18 mouse cellular contexts compared by ENCODE assay signal in genomic region chr10:39246984-39247383, GRCm38 (mm10).
A peak's percentile ranks its signal among the peaks of the same experiment; 100 is the strongest.
DNase-seq lines count a peak whose midpoint lies in the region; ATAC-seq lines count a peak whose summit lies in the region.
"Had no signal": no experiment of that assay in that cellular context is flagged by ENCODE, and none has a peak within 500 bp of the region (broad histone marks: within the 10 kb centered on the region; RNA-seq: fewer than 3 reads in every experiment).

No protein-coding gene starts in this region.

- peak; percentile 46 for DNase-seq in intestine, embryonic 14.5 days (ENCODE audit: low spot score)
- peak; percentile 47 for DNase-seq in CD4-positive, CD25-positive, alpha-beta regulatory T cell, adult 2 months (ENCODE audit: low read depth, low spot score)
- peak; percentile 5 for DNase-seq in embryonic facial prominence, embryonic 10.5 days (ENCODE audit: low spot score)
- DNase-seq in left cerebral cortex, adult 8-10 months (ENCODE audit: low spot score in 2 of 2) = no peak
- DNase-seq: adrenal gland, postnatal 14 days; cerebellum, adult 11-12 months; cerebellum, adult 9-10 months; cerebellum, postnatal 25 days; forebrain, postnatal 0 days; gastrocnemius, postnatal 14 days; heart, postnatal 10 days had no signal

- no peaks in the 10 kb centered on the region for H3K36me3 ChIP-seq in intestine, embryonic 14.5 days (ENCODE audit: control insufficient read depth, insufficient read depth, low read length)
- no peaks in the 10 kb centered on the region for H3K36me3 ChIP-seq in intestine, embryonic 15.5 days
- H3K36me3 ChIP-seq in embryonic facial prominence, embryonic 10.5 days (replicated peaks) = no peaks in the 10 kb centered on the region
- H3K36me3 ChIP-seq in forebrain, embryonic 13.5 days (ENCODE audit: poor library complexity, severe bottlenecking) = no peaks in the 10 kb centered on the region
- H3K36me3 ChIP-seq: embryonic facial prominence, embryonic 13.5 days; forebrain, embryonic 12.5 days; hindbrain, embryonic 13.5 days had no signal

- H3K9me3 ChIP-seq in intestine, embryonic 14.5 days (ENCODE audit: control insufficient read depth, low read length) = no peaks in the 10 kb centered on the region
- H3K9me3 ChIP-seq in intestine, embryonic 15.5 days = no peaks in the 10 kb centered on the region
- H3K9me3 ChIP-seq in embryonic facial prominence, embryonic 10.5 days = no peaks in the 10 kb centered on the region
- H3K9me3 ChIP-seq in forebrain, embryonic 13.5 days (replicated peaks) = no peaks in the 10 kb centered on the region
- H3K9me3 ChIP-seq: embryonic facial prominence, embryonic 13.5 days; forebrain, embryonic 12.5 days; hindbrain, embryonic 13.5 days had no signal

- H3K27ac ChIP-seq in intestine, embryonic 14.5 days (ENCODE audit: low read depth) = no peak overlapping the region
- H3K27ac ChIP-seq in intestine, embryonic 15.5 days = no peak overlapping the region
- no peak overlapping the region for H3K27ac ChIP-seq in embryonic facial prominence, embryonic 10.5 days (replicated peaks)
- no peak overlapping the region for H3K27ac ChIP-seq in forebrain, embryonic 13.5 days
- H3K27ac ChIP-seq: embryonic facial prominence, embryonic 13.5 days; forebrain, embryonic 12.5 days; hindbrain, embryonic 13.5 days; hindbrain, postnatal 0 days had no signal

- H3K4me1 ChIP-seq in intestine, embryonic 14.5 days (replicated peaks; ENCODE audit: control insufficient read depth, insufficient read depth, low read length) = no peaks in the 10 kb centered on the region
- H3K4me1 ChIP-seq in intestine, embryonic 15.5 days (replicated peaks) = no peaks in the 10 kb centered on the region
- H3K4me1 ChIP-seq in embryonic facial prominence, embryonic 10.5 days = peaks cover 21% of the 10 kb centered on the region
- H3K4me1 ChIP-seq in forebrain, embryonic 13.5 days = no peaks in the 10 kb centered on the region
- H3K4me1 ChIP-seq: embryonic facial prominence, embryonic 13.5 days; hindbrain, embryonic 13.5 days had no signal

- no peak for ATAC-seq in intestine, embryonic 14.5 days (replicated peaks; ENCODE audit: low FRiP score, low TSS enrichment, low read depth)
- no peak for ATAC-seq in intestine, embryonic 15.5 days
- ATAC-seq in forebrain, embryonic 13.5 days = no peak
- ATAC-seq: activated CD4-positive, CD25-positive, alpha-beta regulatory T cell, adult 4 months; forebrain, postnatal 0 days; hindbrain, postnatal 0 days had no signal

- no peak overlapping the region for H3K9ac ChIP-seq in intestine, embryonic 14.5 days (ENCODE audit: low read length)
- H3K9ac ChIP-seq in intestine, embryonic 15.5 days = no peak overlapping the region
- H3K9ac ChIP-seq in forebrain, embryonic 13.5 days = no peak overlapping the region
- H3K9ac ChIP-seq: embryonic facial prominence, embryonic 13.5 days; forebrain, embryonic 12.5 days; forebrain, postnatal 0 days; hindbrain, embryonic 13.5 days had no signal

- H3K4me3 ChIP-seq in intestine, embryonic 14.5 days (ENCODE audit: low read depth, low read length) = no peak overlapping the region
- H3K4me3 ChIP-seq in intestine, embryonic 15.5 days (replicated peaks) = no peak overlapping the region
- no peak overlapping the region for H3K4me3 ChIP-seq in embryonic facial prominence, embryonic 10.5 days
- H3K4me3 ChIP-seq in forebrain, embryonic 13.5 days = no peak overlapping the region
- H3K4me3 ChIP-seq: embryonic facial prominence, embryonic 13.5 days; forebrain, embryonic 12.5 days; hindbrain, embryonic 13.5 days had no signal

- WGBS in intestine, embryonic 14.5 days = 64% methylated on average over 3 of the region's 3 CpGs
- WGBS in intestine, embryonic 15.5 days = 69% methylated on average over 3 of the region's 3 CpGs
- WGBS in embryonic facial prominence, embryonic 10.5 days = 58% methylated on average over 3 of the region's 3 CpGs
- 62% methylated on average over 3 of the region's 3 CpGs for whole genome bisulfite sequencing in forebrain, embryonic 13.5 days

- no peaks in the 10 kb centered on the region for H3K27me3 ChIP-seq in intestine, embryonic 14.5 days (replicated peaks; ENCODE audit: control insufficient read depth, insufficient read depth, low read length)
- no peaks in the 10 kb centered on the region for H3K27me3 ChIP-seq in intestine, embryonic 15.5 days (replicated peaks)
- no peaks in the 10 kb centered on the region for H3K27me3 ChIP-seq in embryonic facial prominence, embryonic 10.5 days (replicated peaks; ENCODE audit: low read depth, poor library complexity, severe bottlenecking)
- no peaks in the 10 kb centered on the region for H3K27me3 ChIP-seq in forebrain, embryonic 13.5 days
- H3K27me3 ChIP-seq: embryonic facial prominence, embryonic 13.5 days; forebrain, embryonic 12.5 days; hindbrain, embryonic 13.5 days had no signal

- H3K4me2 ChIP-seq in intestine, embryonic 14.5 days (ENCODE audit: low read length) = no peak overlapping the region
- no peak overlapping the region for H3K4me2 ChIP-seq in intestine, embryonic 15.5 days (replicated peaks)
- H3K4me2 ChIP-seq in forebrain, embryonic 13.5 days = no peak overlapping the region
- H3K4me2 ChIP-seq: embryonic facial prominence, embryonic 13.5 days; forebrain, embryonic 12.5 days; hindbrain, embryonic 13.5 days had no signal

Comparison
In these comparisons a context has a peak if more than half of its experiments do, and no peak if none do; other contexts are left out.
1. DNase-seq: peak in intestine, embryonic 14.5 days (single experiment), CD4-positive, CD25-positive, alpha-beta regulatory T cell, adult 2 months (single experiment) and embryonic facial prominence, embryonic 10.5 days (single experiment); none in left cerebral cortex, adult 8-10 months (0 of 2).